Mouse (Mus musculus) CH12F3 (cell line): ENCODE measurements at regions not wholly inside any gene's neighbourhood (a gene's known extent, or its start where the extent isn't known, plus 50 kb on each side); places are given as distances from the start of the nearest gene placed in this dataset.

Experiments used
- in situ Hi-C: fragments of 300-500 bp; cut with MboI; formaldehyde crosslinking; loops from 2 replicates; pipeline ENCODE4 v1.14.3; 2020; ENCODE audit warnings: low sequenced_read_pairs

GRCm38 (mm10) chr2:45656011-45656410 lies 538.8 kb upstream of the Zeb2 start:
- in situ Hi-C loops, result no loop called here

GRCm38 (mm10) chr2:45654693-45655092 lies 537.5 kb upstream of the Zeb2 start:
- in situ Hi-C loops, result no loop called here

GRCm38 (mm10) chr2:45652977-45653376 lies 535.8 kb upstream of the Zeb2 start:
- in situ Hi-C loops, result no loop called here

GRCm38 (mm10) chr2:45650271-45650985 lies 533.2 kb upstream of the Zeb2 start:
- in situ Hi-C loops, result no loop called here

- in situ Hi-C loops, result no loop called here
Measured at GRCm38 (mm10) chr2:45647846-45648245, 530.7 kb upstream of the Zeb2 start.

- in situ Hi-C loops, result no loop called here
Measured at GRCm38 (mm10) chr2:45630081-45630480, 512.9 kb upstream of the Zeb2 start.

GRCm38 (mm10) chr2:45629616-45630015 lies 512.4 kb upstream of the Zeb2 start:
- in situ Hi-C loops, result no loop called here

- in situ Hi-C loops, result no loop called here
Measured at GRCm38 (mm10) chr2:45623056-45623455, 505.9 kb upstream of the Zeb2 start.

- in situ Hi-C loops, result no loop called here
Measured at GRCm38 (mm10) chr2:45608926-45609325, 491.7 kb upstream of the Zeb2 start.

GRCm38 (mm10) chr2:45607393-45607792 lies 490.2 kb upstream of the Zeb2 start:
- in situ Hi-C loops, result no loop called here

- in situ Hi-C loops, result no loop called here
Measured at GRCm38 (mm10) chr2:45601332-45601900, 484.2 kb upstream of the Zeb2 start.

GRCm38 (mm10) chr2:45593765-45594164 lies 476.6 kb upstream of the Zeb2 start:
- in situ Hi-C loops, result no loop called here

GRCm38 (mm10) chr2:45590980-45591379 lies 473.8 kb upstream of the Zeb2 start:
- in situ Hi-C loops, result no loop called here

GRCm38 (mm10) chr2:45588248-45588647 lies 471.1 kb upstream of the Zeb2 start:
- in situ Hi-C loops, result no loop called here

GRCm38 (mm10) chr2:45586588-45587200 lies 469.5 kb upstream of the Zeb2 start:
- in situ Hi-C loops, result no loop called here

- in situ Hi-C loops, result no loop called here
Measured at GRCm38 (mm10) chr2:45581549-45581925, 464.3 kb upstream of the Zeb2 start.

GRCm38 (mm10) chr2:45580838-45581548 lies 463.8 kb upstream of the Zeb2 start:
- in situ Hi-C loops, result no loop called here

- in situ Hi-C loops, result no loop called here
Measured at GRCm38 (mm10) chr2:45572906-45573305, 455.7 kb upstream of the Zeb2 start.

GRCm38 (mm10) chr2:45554707-45555106 lies 437.5 kb upstream of the Zeb2 start:
- in situ Hi-C loops, result no loop called here

- in situ Hi-C loops, result no loop called here
Measured at GRCm38 (mm10) chr2:45541394-45541793, 424.2 kb upstream of the Zeb2 start.

- in situ Hi-C loops, result no loop called here
Measured at GRCm38 (mm10) chr2:45538950-45539349, 421.8 kb upstream of the Zeb2 start.

- in situ Hi-C loops, result no loop called here
Measured at GRCm38 (mm10) chr2:45537722-45538121, 420.5 kb upstream of the Zeb2 start.
